Mouse (Mus musculus) ES-E14 (cell line): ENCODE measurements around the gene Fam168b. TPM values are rescaled to one million over a fixed set of nuclear protein-coding genes. Genes with fewer than 3 reads are reported as not detected.

Source experiments
- DNase-seq: peaks from one replicate; pipeline ENCODE4 v3.0.0-alpha.2; 2013; ENCODE audit warnings: low read depth, low spot score
- H3K27ac ChIP-seq: 2 replicates; pipeline ENCODE4 v1.5.1; 2012; ENCODE audit warnings: low read depth, mild to moderate bottlenecking, low read length, moderate library complexity, mixed read lengths; ENCODE audit not compliant: poor library complexity, insufficient read depth, severe bottlenecking
- H3K36me3 ChIP-seq: 2 replicates; pipeline ENCODE4 v1.6.1; 2012; ENCODE audit warnings: mild to moderate bottlenecking, low read length, moderate library complexity, mixed read lengths; ENCODE audit not compliant: control insufficient read depth, poor library complexity, insufficient read depth, severe bottlenecking
- H3K4me1 ChIP-seq, 2 experiments: fragments of 150-350 bp in 1 of 2; sonication (generic) in 1 of 2; 2 replicates each; pipeline ENCODE4 v1.6.1; 2012; ENCODE audit warnings: low read length in 2 of 2, mild to moderate bottlenecking in 1 of 2, mixed read lengths in 1 of 2; ENCODE audit not compliant: control insufficient read depth in 2 of 2, insufficient read depth in 2 of 2, poor library complexity in 1 of 2
- H3K4me3 ChIP-seq, 2 experiments: fragments of 150-350 bp in 1 of 2; sonication (generic) in 1 of 2; 2 replicates each; pipeline ENCODE4 v1.5.1; 2012; ENCODE audit warnings: low read length in 2 of 2, low read depth in 1 of 2, mild to moderate bottlenecking in 1 of 2, mixed read lengths in 1 of 2; ENCODE audit not compliant: insufficient read depth in 1 of 2, poor library complexity in 1 of 2, severe bottlenecking in 1 of 2
- H3K9ac ChIP-seq: 2 replicates; pipeline ENCODE4 v1.6.1; 2012; ENCODE audit warnings: low read depth, mild to moderate bottlenecking, low read length, mixed read lengths; ENCODE audit not compliant: poor library complexity, insufficient read depth, severe bottlenecking
- H3K9me3 ChIP-seq: fragments of 150-350 bp; sonication (generic); 2 replicates; pipeline ENCODE4 v1.6.1; 2012; ENCODE audit warnings: low read depth, mild to moderate bottlenecking, low read length; ENCODE audit not compliant: control insufficient read depth, insufficient read depth
- CHD2 ChIP-seq: IDR thresholded peaks from 2 replicates; pipeline ENCODE4 v1.6.1; 2014; ENCODE audit warnings: mild to moderate bottlenecking, low read depth, low read length, inconsistent platforms
- HCFC1 ChIP-seq: IDR thresholded peaks from 2 replicates; pipeline ENCODE4 v1.6.1; 2012; ENCODE audit warnings: low read length, inconsistent platforms, borderline replicate concordance; ENCODE audit not compliant: insufficient read depth
- MAFK ChIP-seq: IDR thresholded peaks from 2 replicates; pipeline ENCODE4 v1.6.1; 2014; ENCODE audit warnings: mild to moderate bottlenecking, low read depth, low read length, inconsistent platforms; ENCODE audit not compliant: insufficient read depth
- ZC3H11A ChIP-seq: IDR thresholded peaks from 2 replicates; pipeline ENCODE4 v1.6.1; 2012; ENCODE audit warnings: low read depth, mild to moderate bottlenecking, inconsistent platforms, low read length, borderline replicate concordance
- ZNF384 ChIP-seq: IDR thresholded peaks from 2 replicates; pipeline ENCODE4 v1.6.1; 2012; ENCODE audit warnings: low read depth, low read length, inconsistent platforms
- in situ Hi-C, 2 experiments: fragments of 600-800 bp; cut with MboI; formaldehyde crosslinking; loops; one replicate each; pipeline ENCODE4 v1.15.1; 2025; ENCODE audit warnings: low sequenced_read_pairs in 2 of 2, inconsistent platforms in 1 of 2; ENCODE audit not compliant: unreplicated experiment in 2 of 2
- total RNA-seq: library from RNA; depleted of rRNA; stranded (reverse); fragments of 300-350 nt; gene quantifications from 2 replicates; pipeline ENCODE4 v1.2.3, GENCODE M21; 2012

Gene Fam168b
- total RNA-seq, 1 experiment = 36.1 TPM

DNA sequence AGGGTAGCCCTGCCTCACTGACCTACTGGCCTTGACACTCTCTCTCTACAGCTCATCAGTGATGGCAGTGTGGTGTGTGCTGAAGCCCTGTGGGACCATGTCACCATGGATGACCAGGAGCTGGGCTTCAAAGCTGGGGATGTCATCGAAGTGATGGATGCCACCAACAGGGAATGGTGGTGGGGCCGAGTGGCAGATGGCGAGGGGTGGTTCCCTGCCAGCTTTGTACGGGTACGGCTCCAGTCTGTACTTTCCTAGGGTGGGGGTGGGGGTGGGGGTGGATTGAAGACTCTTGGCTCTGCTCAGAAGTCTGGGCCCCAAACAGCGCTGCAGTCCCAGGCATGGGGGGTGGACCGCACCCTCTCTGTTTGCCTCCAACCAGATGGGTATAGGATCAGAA is 38.0 kb downstream of the Fam168b start:
- no peak overlapping the region for H3K9ac ChIP-seq
- in situ Hi-C loops = no loop called here

DNA sequence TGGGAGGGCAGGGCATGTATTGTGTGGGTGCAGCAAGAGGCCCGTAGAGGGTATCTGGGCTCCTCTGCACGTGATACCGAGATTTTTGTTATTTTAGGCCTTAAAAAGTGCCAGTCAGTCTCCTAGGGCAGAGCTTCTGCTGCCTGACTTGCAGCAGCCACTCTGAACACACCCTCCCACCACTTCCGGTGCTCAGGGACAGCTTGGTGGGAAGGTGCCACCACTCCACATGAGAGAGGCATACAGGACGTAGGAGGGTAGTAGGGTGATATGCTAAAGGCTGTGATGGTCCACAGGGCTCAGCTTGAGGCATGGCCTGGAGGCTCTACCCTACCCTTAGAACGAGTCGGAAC is 40.6 kb downstream of the Fam168b start:
- Histone ChIP-seq H3K27ac (no peak overlapping the region), H3K36me3 (no peaks in the 10 kb centered on the region; the same call in 1 of the 2 replicates), H3K9me3 (no peaks in the 10 kb centered on the region), H3K9ac (peak overlapping the region; percentile 77; the same call in 1 of the 2 replicates), H3K4me1 (peaks cover 0 to 18% of the 10 kb centered on the region in 2 experiments; a peak in 3 of 4 replicates), H3K4me3 (peak overlapping the region; percentile 69 to 90)
- DNase-seq = no peak
- in situ Hi-C loops = no loop called here
- no peak for TF ChIP-seq ZC3H11A
- TF ChIP-seq HCFC1 = no peak
- no peak for TF ChIP-seq CHD2
- TF ChIP-seq ZNF384 = no peak
- no peak for TF ChIP-seq MAFK

More for the DNA sequence above, 38.0 kb downstream of the Fam168b start:
- no peaks in the 10 kb centered on the region; the same call in 1 of the 2 replicates for H3K36me3 ChIP-seq
- no peak overlapping the region for H3K4me3 ChIP-seq
- no peak overlapping the region for H3K27ac ChIP-seq
- TF ChIP-seq HCFC1 (no peak), ZC3H11A (no peak), MAFK (no peak), CHD2 (no peak)
- peaks cover 0 to 17% of the 10 kb centered on the region in 2 experiments; a peak in 3 of 4 replicates for H3K4me1 ChIP-seq
- DNase-seq = no peak
- no peaks in the 10 kb centered on the region for H3K9me3 ChIP-seq

DNA sequence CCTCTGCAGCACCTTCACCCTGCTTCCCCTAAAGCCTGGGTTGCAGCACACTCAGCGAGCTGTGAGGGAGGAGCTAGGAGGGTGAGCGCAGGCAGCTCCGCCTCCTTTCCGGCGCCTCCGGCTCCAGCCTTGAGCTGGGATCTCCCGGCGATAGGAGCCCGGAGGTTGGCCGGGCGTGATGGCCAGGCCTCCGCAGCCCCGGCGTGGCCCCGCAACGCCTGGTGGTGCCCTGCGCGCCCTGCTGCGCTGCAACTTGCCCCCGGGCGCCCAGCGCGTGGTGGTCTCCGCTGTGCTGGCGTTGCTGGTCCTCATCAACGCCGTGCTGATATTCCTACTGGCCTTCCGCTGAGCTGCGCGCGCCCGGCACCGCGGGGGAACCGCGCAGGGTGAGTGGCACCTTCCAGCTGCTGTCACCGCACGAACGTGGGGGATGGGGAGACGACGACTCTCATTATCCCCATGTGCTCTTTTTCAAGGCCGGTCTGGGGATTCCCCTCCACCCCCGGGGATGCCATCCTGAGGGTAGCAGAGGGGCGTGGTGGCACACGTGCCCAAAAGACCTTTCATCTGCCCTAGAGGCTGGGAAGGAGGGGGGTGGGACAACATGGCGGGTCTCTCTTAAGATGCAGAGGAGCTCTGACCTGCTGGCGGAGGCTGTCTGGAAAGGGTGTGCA is 41.1 kb downstream of the Fam168b start:
- TF ChIP-seq MAFK (no peak), ZC3H11A (no peak), HCFC1 (no peak), ZNF384 (no peak), CHD2 (no peak)
- Histone ChIP-seq H3K27ac (no peak overlapping the region), H3K9me3 (no peaks in the 10 kb centered on the region), H3K4me1 (peaks cover 0 to 18% of the 10 kb centered on the region in 2 experiments; a peak in 3 of 4 replicates), H3K36me3 (no peaks in the 10 kb centered on the region; the same call in 1 of the 2 replicates), H3K4me3 (peak overlapping the region; percentile 69 to 90), H3K9ac (peak overlapping the region; percentile 77)
- in situ Hi-C loops = no loop called here
- peak; percentile 47 for DNase-seq

DNA sequence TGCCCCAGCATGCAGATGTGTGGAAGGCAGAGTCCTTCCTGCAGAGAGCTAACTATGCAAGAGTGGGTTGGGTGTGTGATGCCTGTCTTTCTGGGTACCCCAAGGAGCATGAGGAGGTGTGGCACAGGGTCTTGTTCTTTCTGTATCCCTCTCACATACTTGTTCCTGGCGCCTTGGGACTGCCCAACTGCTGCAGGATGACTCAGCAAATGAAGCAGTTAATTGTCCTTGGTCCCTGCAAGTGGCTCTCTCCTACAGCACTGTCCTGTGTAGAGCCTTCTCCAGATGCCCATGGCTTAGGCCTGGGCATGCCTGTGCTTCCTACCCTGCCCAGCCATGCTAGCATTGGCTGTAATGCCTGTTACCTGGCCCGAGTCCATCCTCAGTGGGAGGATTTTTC is 43.7 kb downstream of the Fam168b start:
- peak; percentile 29; the same call in 1 of the 2 replicates for TF ChIP-seq MAFK
- no peak for TF ChIP-seq CHD2
- in situ Hi-C loops = no loop called here
- no peak overlapping the region for H3K9ac ChIP-seq
- no peaks in the 10 kb centered on the region for H3K36me3 ChIP-seq
- H3K4me1 ChIP-seq = peaks cover 0 to 9% of the 10 kb centered on the region in 2 experiments; a peak in 2 of 4 replicates
- DNase-seq = no peak
- H3K9me3 ChIP-seq = no peaks in the 10 kb centered on the region
- H3K4me3 ChIP-seq = no peak overlapping the region
- H3K27ac ChIP-seq = no peak overlapping the region
